Mouse (Mus musculus) neural tube, embryonic 14.5 days (tissue): ENCODE results near the gene Samd4. TPM values are rescaled to one million over a fixed set of nuclear protein-coding genes. Genes with fewer than 3 reads are reported as not detected.

Experiments used
- ATAC-seq: fragments of 200-750 bp; cut with Nextera tagmentation; 2 replicates; pipeline ENCODE4 v1.8.0; 2017; ENCODE audit warnings: low read depth, mild to moderate bottlenecking, moderate TSS enrichment, moderate library complexity
- H3K27ac ChIP-seq: fragments of 300-500 bp; sonication (generic); 2 replicates; pipeline ENCODE4 v1.5.1; 2014; ENCODE audit warnings: low read depth, mild to moderate bottlenecking, control low read depth, low read length, moderate library complexity, mixed read lengths
- H3K27me3 ChIP-seq: fragments of 300-500 bp; sonication (generic); 2 replicates; pipeline ENCODE4 v1.6.1; 2014; ENCODE audit warnings: low read length; ENCODE audit not compliant: control insufficient read depth, insufficient read depth
- H3K36me3 ChIP-seq: fragments of 300-500 bp; sonication (generic); 2 replicates; pipeline ENCODE4 v1.6.1; 2014; ENCODE audit warnings: low read length, mixed read lengths; ENCODE audit not compliant: control insufficient read depth, insufficient read depth
- H3K4me1 ChIP-seq: fragments of 300-500 bp; sonication (generic); 2 replicates; pipeline ENCODE4 v1.6.1; 2014; ENCODE audit warnings: low read length; ENCODE audit not compliant: control insufficient read depth, insufficient read depth
- H3K4me2 ChIP-seq: fragments of 300-500 bp; sonication (generic); 2 replicates; pipeline ENCODE4 v1.6.1; 2014; ENCODE audit warnings: mild to moderate bottlenecking, low read depth, low read length, control low read depth
- H3K4me3 ChIP-seq: fragments of 300-500 bp; sonication (generic); 2 replicates; pipeline ENCODE4 v1.5.1; 2014; ENCODE audit warnings: low read depth, low read length, control low read depth, mixed read lengths
- H3K9ac ChIP-seq: fragments of 300-500 bp; sonication (generic); replicated peaks from 2 replicates; pipeline ENCODE4 v1.6.1; 2014; ENCODE audit warnings: low read depth, mild to moderate bottlenecking, control low read depth, low read length, mixed read lengths
- H3K9me3 ChIP-seq: fragments of 300-500 bp; sonication (generic); 2 replicates; pipeline ENCODE4 v1.6.1; 2016; ENCODE audit warnings: low read length; ENCODE audit not compliant: control insufficient read depth
- WGBS: fragments of 180-500 bp; shearing (Covaris S2); extraction: QIAGEN DNeasy Blood & Tissue Kit; methylation state at CpG from one replicate; pipeline ENCODE4 v1.1.7; 2014; 5-methylcytosine and 5-hydroxymethylcytosine counted together
- polyA plus RNA-seq: library from polyadenylated mRNA; unstranded; fragments of >200 nt; fragmentation: Nextera tagmentation; extraction: Ambion mirVana; gene quantifications from 2 replicates; pipeline ENCODE4 v1.2.1, GENCODE M21; 2014

Samd4 gene
- polyA plus RNA-seq, 1 experiment from 2014 or later = 2.6 TPM

- Histone ChIP-seq H3K27me3 (no peaks in the 10 kb centered on the region), H3K9me3 (no peaks in the 10 kb centered on the region), H3K9ac (no peak overlapping the region), H3K27ac (no peak overlapping the region), H3K36me3 (no peaks in the 10 kb centered on the region), H3K4me2 (no peak overlapping the region), H3K4me3 (no peak overlapping the region), H3K4me1 (no peaks in the 10 kb centered on the region)
- 72% methylated on average over 9 of the region's 9 CpGs for WGBS
- ATAC-seq = no peak
Observed at GRCm38 (mm10) chr14:46955574-46956043, 73.0 kb downstream of the Samd4 start.

GRCm38 (mm10) chr14:46956121-46956520, 73.5 kb downstream of the Samd4 start:
- no peaks in the 10 kb centered on the region for H3K36me3 ChIP-seq
- no peak overlapping the region for H3K9ac ChIP-seq
- H3K4me1 ChIP-seq = no peaks in the 10 kb centered on the region
- 57% methylated on average over 7 of the region's 7 CpGs for WGBS
- H3K9me3 ChIP-seq = no peaks in the 10 kb centered on the region
- no peak overlapping the region for H3K4me2 ChIP-seq
- no peaks in the 10 kb centered on the region for H3K27me3 ChIP-seq
- H3K4me3 ChIP-seq = no peak overlapping the region
- no peak overlapping the region for H3K27ac ChIP-seq
- ATAC-seq = no peak

DNA sequence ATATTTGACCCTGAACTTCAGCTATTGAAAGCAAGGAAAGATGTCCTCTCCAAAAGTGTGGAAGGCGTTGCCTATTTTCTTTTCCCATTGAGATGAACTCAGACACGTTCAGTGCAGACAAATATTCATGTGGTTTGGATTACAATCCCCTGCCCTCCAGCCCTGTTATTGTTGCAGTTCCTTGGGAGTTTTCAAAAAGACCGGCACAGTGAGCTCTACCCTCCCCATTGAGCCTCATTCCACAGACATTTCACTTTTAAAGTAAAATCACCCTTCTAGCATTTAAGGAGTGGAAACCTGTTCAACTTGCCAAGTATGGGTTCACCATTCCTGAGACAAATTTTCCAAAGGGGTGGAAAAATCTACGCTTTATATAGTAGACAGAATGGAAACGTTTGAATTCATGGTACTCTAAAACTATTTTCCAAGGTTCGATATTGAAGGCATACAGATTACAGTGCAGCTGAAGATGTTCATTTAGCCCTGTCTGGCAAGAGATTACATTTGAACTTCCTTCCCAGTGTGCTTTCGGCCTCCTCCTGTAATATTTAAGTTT, 76.6 kb downstream of the Samd4 start:
- no peaks in the 10 kb centered on the region for H3K36me3 ChIP-seq
- 76% methylated on average over 7 of the region's 7 CpGs for WGBS
- no peaks in the 10 kb centered on the region for H3K4me1 ChIP-seq
- H3K27ac ChIP-seq = no peak overlapping the region
- no peak for ATAC-seq
- no peak overlapping the region for H3K4me3 ChIP-seq
- H3K27me3 ChIP-seq = no peaks in the 10 kb centered on the region
- H3K9ac ChIP-seq = no peak overlapping the region
- H3K9me3 ChIP-seq = no peaks in the 10 kb centered on the region
- no peak overlapping the region for H3K4me2 ChIP-seq

DNA sequence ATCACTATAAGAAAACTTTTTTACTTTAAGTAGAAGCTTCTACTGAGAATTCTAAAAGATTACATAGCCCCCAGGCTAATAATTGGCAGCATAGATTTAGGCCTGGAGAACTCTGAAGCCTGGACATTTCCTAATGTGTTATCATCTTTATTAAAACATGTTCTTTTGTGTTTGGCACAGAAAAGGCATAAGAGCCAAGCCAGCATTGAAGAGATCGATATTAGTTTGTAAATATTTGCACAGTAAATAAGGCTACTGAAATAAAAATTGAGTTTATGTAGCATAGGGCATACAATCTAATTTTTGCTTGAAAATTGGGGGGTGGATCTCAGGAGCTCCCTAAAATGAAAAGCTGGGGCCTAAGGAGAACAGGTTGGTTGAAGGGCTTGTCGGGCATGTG, 77.2 kb downstream of the Samd4 start:
- Histone ChIP-seq H3K4me1 (no peaks in the 10 kb centered on the region), H3K9me3 (no peaks in the 10 kb centered on the region), H3K27ac (no peak overlapping the region), H3K9ac (no peak overlapping the region), H3K4me2 (no peak overlapping the region), H3K27me3 (no peaks in the 10 kb centered on the region), H3K4me3 (no peak overlapping the region), H3K36me3 (no peaks in the 10 kb centered on the region)
- ATAC-seq = no peak
- 96% methylated on average over 2 of the region's 2 CpGs for WGBS

DNA sequence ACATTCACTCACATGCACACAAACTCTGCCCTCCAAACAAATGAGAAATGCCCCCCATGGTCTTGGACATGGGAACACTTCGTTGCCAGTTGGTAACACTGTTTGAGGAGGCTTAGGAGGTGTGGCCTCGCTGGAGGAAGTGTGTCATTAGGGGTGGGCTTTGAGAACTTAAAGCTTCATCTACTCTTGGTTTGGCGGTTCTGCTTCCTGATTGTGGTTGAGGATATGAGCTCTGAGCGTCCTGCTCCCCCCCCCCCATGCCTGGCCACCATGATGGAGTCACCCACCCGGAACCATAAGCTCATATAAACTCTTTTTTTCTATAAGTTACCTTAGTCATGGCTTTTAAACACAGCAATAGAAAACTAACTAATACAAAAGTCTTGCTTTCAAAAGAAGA, 80.2 kb downstream of the Samd4 start:
- ATAC-seq = no peak
- 89% methylated on average over 5 of the region's 5 CpGs for WGBS

DNA sequence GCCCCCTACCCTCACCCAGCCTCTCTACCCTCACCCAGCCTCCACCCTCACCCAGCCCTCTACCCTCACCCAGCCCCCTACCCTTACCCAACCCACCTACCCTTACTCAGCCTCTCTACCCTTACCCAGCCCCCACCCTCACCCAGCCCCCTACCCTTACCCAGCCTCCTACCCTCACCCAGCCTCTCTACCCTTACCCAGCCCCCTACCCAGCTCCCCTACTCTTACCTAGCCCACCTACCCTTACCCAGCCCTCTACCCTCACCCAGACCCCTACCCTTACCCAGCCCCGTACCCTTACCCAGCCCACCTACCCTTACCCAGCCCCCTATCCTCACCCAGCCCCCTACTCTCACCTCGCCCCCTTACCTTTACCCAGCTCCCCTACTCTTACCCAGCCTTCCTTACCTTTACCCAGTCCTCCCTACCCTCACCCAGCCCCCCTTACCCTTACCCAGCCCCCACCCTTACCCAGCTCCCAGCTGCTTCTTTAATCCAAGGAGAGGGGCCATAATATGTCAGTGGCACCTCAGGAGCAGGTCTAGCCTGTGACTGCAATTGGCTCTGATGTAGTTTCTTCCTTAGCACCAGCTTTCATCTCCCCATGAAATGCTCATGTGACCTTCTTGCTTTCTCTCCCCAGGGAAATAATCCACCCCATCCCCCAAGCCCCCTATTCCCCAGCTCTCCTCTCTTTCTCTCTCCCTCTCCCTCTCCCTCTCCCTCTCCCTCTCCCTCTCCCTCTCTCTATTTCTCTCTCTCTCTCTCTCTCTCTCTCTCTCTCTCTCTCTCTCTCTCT, 81.6 kb downstream of the Samd4 start:
- WGBS = 89% methylated on average over 2 of the region's 2 CpGs

More for the DNA sequence above, 80.2 kb downstream of the Samd4 start:
- no peaks in the 10 kb centered on the region for H3K27me3 ChIP-seq
- H3K36me3 ChIP-seq = no peaks in the 10 kb centered on the region
- no peak overlapping the region for H3K4me2 ChIP-seq
- no peak overlapping the region for H3K27ac ChIP-seq
- H3K9ac ChIP-seq = no peak overlapping the region
- H3K9me3 ChIP-seq = no peaks in the 10 kb centered on the region
- H3K4me1 ChIP-seq = no peaks in the 10 kb centered on the region
- H3K4me3 ChIP-seq = no peak overlapping the region

DNA sequence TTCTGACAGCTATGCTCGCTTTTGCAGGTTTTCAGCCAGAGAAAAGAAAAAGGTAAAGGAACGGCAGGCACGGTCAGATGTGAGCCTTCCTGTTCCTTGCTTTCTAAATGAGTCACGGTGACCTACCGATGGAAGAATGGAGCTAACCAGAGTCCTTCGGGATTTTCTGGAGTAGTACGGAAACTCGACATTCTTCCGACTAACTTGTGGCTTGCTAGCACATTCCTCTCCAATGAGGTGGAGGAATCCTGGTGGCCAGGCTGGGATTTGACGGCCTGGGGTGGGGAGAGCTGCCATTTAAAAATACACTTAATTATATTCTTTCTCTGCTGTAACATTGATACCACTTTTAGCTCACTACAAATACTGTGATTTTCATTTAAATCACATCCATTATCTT, 83.6 kb downstream of the Samd4 start:
- no peaks in the 10 kb centered on the region for H3K4me1 ChIP-seq
- no peaks in the 10 kb centered on the region for H3K27me3 ChIP-seq
- no peak overlapping the region for H3K4me2 ChIP-seq
- H3K9me3 ChIP-seq = no peaks in the 10 kb centered on the region
- no peaks in the 10 kb centered on the region for H3K36me3 ChIP-seq
- H3K9ac ChIP-seq = no peak overlapping the region
- 75% methylated on average over 10 of the region's 10 CpGs for WGBS
- no peak for ATAC-seq
- no peak overlapping the region for H3K27ac ChIP-seq
- H3K4me3 ChIP-seq = no peak overlapping the region

More for the DNA sequence above, 81.6 kb downstream of the Samd4 start:
- no peaks in the 10 kb centered on the region for H3K9me3 ChIP-seq
- H3K4me3 ChIP-seq = no peak overlapping the region
- no peak overlapping the region for H3K9ac ChIP-seq
- no peaks in the 10 kb centered on the region for H3K36me3 ChIP-seq
- no peak overlapping the region for H3K27ac ChIP-seq
- H3K4me1 ChIP-seq = no peaks in the 10 kb centered on the region
- H3K27me3 ChIP-seq = no peaks in the 10 kb centered on the region
- H3K4me2 ChIP-seq = no peak overlapping the region
- 0 out of 2 replicates have a peak, but pooled peaks have one; percentile 17 for ATAC-seq

- Histone ChIP-seq H3K4me1 (no peaks in the 10 kb centered on the region), H3K4me3 (no peak overlapping the region), H3K27ac (no peak overlapping the region), H3K9ac (no peak overlapping the region), H3K4me2 (no peak overlapping the region), H3K9me3 (no peaks in the 10 kb centered on the region), H3K36me3 (no peaks in the 10 kb centered on the region), H3K27me3 (no peaks in the 10 kb centered on the region)
- 76% methylated on average over 11 of the region's 11 CpGs for WGBS
- no peak for ATAC-seq
Observed at GRCm38 (mm10) chr14:46968046-46968445, 85.4 kb downstream of the Samd4 start.

GRCm38 (mm10) chr14:46970673-46971072, 88.0 kb downstream of the Samd4 start:
- Histone ChIP-seq H3K27me3 (no peaks in the 10 kb centered on the region), H3K36me3 (no peaks in the 10 kb centered on the region), H3K4me3 (no peak overlapping the region), H3K27ac (no peak overlapping the region), H3K9me3 (no peaks in the 10 kb centered on the region), H3K9ac (no peak overlapping the region), H3K4me1 (no peaks in the 10 kb centered on the region), H3K4me2 (no peak overlapping the region)
- WGBS = 61% methylated on average over 3 of the region's 3 CpGs
- no peak for ATAC-seq
